Mouse (Mus musculus) limb, embryonic 15.5 days (tissue): ENCODE results near the gene Csf2rb2. TPM values are rescaled to one million over a fixed set of nuclear protein-coding genes. Genes with fewer than 3 reads are reported as not detected.
"Not testable (repeated sequence)": the region's sequence is repeated elsewhere in the genome, so short reads cannot be mapped to it uniquely, and the experiment has no call there.

Source experiments
- ATAC-seq: fragments of 200-750 bp; cut with Nextera tagmentation; 2 replicates; pipeline ENCODE4 v1.8.0; 2017; ENCODE audit warnings: low read depth, moderate TSS enrichment; ENCODE audit not compliant: insufficient number of reproducible peaks, low FRiP score, low TSS enrichment
- H3K27ac ChIP-seq: fragments of 300-500 bp; sonication (generic); 2 replicates; pipeline ENCODE4 v1.5.1; 2015; ENCODE audit warnings: moderate library complexity, mild to moderate bottlenecking, inconsistent platforms
- H3K27me3 ChIP-seq: fragments of 300-500 bp; sonication (generic); 2 replicates; pipeline ENCODE4 v1.6.1; 2015; ENCODE audit warnings: inconsistent platforms
- H3K36me3 ChIP-seq: fragments of 300-500 bp; sonication (generic); 2 replicates; pipeline ENCODE4 v1.6.1; 2015; ENCODE audit warnings: inconsistent platforms
- H3K4me1 ChIP-seq: fragments of 300-500 bp; sonication (generic); 2 replicates; pipeline ENCODE4 v1.6.1; 2015; ENCODE audit warnings: inconsistent platforms
- H3K4me2 ChIP-seq: fragments of 300-500 bp; sonication (generic); 2 replicates; pipeline ENCODE4 v1.6.1; 2015; ENCODE audit warnings: mild to moderate bottlenecking, inconsistent platforms
- H3K4me3 ChIP-seq: fragments of 300-500 bp; sonication (generic); 2 replicates; pipeline ENCODE4 v1.5.1; 2015; ENCODE audit warnings: mild to moderate bottlenecking, inconsistent platforms
- H3K9ac ChIP-seq: fragments of 300-500 bp; sonication (generic); 2 replicates; pipeline ENCODE4 v1.6.1; 2015; ENCODE audit warnings: inconsistent platforms
- H3K9me3 ChIP-seq: fragments of 300-500 bp; sonication (generic); 2 replicates; pipeline ENCODE4 v1.6.1; 2016; ENCODE audit warnings: inconsistent platforms
- WGBS: fragments of 180-500 bp; shearing (Covaris S2); methylation state at CpG from one replicate; pipeline ENCODE4 v1.1.7; 2015; 5-methylcytosine and 5-hydroxymethylcytosine counted together
- polyA plus RNA-seq: library from polyadenylated mRNA; unstranded; fragments of >200 nt; fragmentation: Nextera tagmentation; extraction: Ambion mirVana; gene quantifications from 2 replicates; pipeline ENCODE4 v1.2.1, GENCODE M21; 2015

The Csf2rb2 gene
- polyA plus RNA-seq, 1 experiment from 2014 or later, result 0.70 TPM

DNA sequence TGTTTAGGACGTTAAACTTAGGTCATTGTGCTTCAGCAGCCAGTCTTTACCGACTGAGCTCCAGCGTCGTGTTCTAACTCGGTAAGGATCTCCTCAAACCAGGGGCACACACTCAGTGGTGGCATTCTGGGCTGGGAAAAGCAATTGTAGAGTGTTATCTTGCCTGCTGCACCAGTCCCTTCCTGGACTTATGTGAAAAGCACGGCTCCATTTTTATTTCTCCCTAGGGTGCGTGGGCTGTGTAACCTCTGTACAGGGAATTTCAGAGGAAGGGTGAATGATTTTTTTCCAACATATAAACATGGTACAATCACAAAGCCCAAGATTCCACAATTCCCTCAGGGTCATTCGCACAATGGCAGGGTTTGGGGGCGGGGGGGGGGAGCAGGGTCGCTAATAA lies 38.1 kb downstream of the Csf2rb2 start:
- Histone ChIP-seq H3K4me2 (no peak overlapping the region), H3K27ac (no peak overlapping the region), H3K4me3 (no peak overlapping the region), H3K9ac (no peak overlapping the region), H3K9me3 (no peaks in the 10 kb centered on the region), H3K36me3 (no peaks in the 10 kb centered on the region), H3K4me1 (no peaks in the 10 kb centered on the region), H3K27me3 (no peaks in the 10 kb centered on the region)
- whole genome bisulfite sequencing, result 70% methylated on average over 10 of the region's 10 CpGs
- no peak for ATAC-seq

DNA sequence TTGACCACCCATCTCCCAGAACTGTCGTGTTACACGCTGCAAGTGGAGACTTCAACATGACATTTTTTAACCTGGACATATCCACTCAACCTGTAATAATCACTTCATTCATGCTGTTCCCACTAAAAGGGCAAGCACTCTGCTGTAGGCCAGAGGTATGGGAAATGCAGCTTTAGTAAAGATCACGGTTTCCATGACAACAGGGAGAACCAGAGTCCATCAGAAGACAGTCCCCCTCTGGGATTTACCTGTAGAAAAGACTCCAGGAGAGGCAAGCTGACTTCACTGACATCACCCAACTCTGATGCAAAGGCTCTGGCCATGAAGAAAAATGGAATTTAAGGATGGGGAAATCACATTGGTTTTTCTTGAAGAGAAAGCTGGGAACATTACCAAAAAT lies 42.2 kb downstream of the Csf2rb2 start:
- Histone ChIP-seq H3K36me3 (no peaks in the 10 kb centered on the region), H3K4me3 (no peak overlapping the region), H3K9ac (no peak overlapping the region), H3K27me3 (no peaks in the 10 kb centered on the region), H3K4me1 (no peaks in the 10 kb centered on the region), H3K9me3 (no peaks in the 10 kb centered on the region), H3K27ac (no peak overlapping the region), H3K4me2 (no peak overlapping the region)
- WGBS, result 71% methylated on average over 3 of the region's 3 CpGs
- ATAC-seq, result no peak

DNA sequence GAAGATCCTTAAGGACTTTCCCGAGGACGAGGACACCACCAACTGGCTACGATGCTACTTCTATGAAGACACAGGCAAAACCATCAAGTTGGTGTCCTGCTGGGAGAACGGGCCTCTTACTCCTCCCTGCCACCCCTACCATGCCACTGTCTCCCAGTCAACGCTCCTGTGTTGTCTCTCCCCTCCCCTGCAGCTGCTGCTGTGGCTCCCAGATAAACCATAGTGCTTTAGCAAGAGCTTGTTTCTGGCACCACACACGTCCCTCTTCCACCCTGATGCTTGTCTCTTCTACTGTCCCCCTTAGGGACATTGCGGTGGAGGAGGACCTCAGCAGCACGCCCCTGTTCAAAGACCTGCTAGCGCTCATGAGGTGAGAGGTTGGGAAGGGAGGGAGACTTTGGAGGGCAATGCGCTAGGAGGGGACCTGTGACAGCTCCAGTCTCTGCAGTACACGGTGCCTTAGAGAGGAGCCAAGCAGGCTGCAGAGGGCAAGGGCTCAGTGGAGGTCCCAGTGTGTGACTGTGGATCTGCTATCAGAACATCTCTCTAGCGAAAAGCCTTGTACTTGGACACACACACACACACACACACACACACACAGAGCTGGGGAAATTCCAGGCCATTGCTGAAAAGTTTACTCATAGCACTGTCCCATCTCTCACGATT lies 44.7 kb downstream of the Csf2rb2 start:
- H3K36me3 ChIP-seq, result no peaks in the 10 kb centered on the region
- no peaks in the 10 kb centered on the region for H3K4me1 ChIP-seq
- 61% methylated on average over 13 of the region's 13 CpGs for WGBS
- H3K27me3 ChIP-seq, result 0 out of 2 replicates have a peak, but pooled peaks cover under 1% of the 10 kb centered on the region
- H3K4me2 ChIP-seq, result no peak overlapping the region
- no peak for ATAC-seq
- H3K27ac ChIP-seq, result no peak overlapping the region
- no peak overlapping the region for H3K9ac ChIP-seq
- H3K9me3 ChIP-seq, result no peaks in the 10 kb centered on the region
- no peak overlapping the region for H3K4me3 ChIP-seq

DNA sequence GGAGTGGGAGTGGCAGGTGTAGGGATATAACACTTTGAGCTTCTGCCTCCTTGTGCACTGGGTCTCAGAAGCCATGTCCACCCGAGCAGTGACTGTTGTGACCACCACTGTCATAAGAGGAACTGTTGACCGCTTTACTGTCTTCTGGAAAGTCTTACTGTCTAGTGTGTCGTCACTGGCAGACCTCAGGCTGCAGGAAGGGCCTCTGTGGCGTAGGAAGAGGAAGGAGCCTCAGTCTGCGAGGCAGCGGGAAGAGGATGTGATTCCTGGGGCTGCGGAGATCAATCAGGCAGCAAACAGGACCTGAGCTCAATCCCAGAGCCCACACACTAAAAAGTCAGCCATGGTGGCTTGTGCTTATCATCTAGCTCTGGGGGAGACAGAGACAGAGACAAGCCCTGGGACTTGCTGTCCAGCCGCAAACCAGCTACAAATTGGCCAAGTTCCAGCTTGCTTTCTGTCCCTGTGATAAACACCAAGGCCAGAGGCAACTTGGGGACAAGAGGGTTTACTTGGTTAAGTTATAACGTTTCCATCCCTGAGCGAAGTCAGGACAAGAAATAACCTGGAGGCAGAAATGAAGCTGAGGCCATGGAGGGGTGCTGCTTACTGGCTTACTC lies 47.2 kb downstream of the Csf2rb2 start:
- H3K27me3 ChIP-seq, result peaks cover 23% of the 10 kb centered on the region
- no peak overlapping the region for H3K4me3 ChIP-seq
- H3K4me1 ChIP-seq, result no peaks in the 10 kb centered on the region
- ATAC-seq, result no peak
- H3K27ac ChIP-seq, result no peak overlapping the region
- H3K4me2 ChIP-seq, result no peak overlapping the region
- H3K36me3 ChIP-seq, result no peaks in the 10 kb centered on the region
- WGBS, result 74% methylated on average over 10 of the region's 10 CpGs
- no peaks in the 10 kb centered on the region for H3K9me3 ChIP-seq
- no peak overlapping the region for H3K9ac ChIP-seq

DNA sequence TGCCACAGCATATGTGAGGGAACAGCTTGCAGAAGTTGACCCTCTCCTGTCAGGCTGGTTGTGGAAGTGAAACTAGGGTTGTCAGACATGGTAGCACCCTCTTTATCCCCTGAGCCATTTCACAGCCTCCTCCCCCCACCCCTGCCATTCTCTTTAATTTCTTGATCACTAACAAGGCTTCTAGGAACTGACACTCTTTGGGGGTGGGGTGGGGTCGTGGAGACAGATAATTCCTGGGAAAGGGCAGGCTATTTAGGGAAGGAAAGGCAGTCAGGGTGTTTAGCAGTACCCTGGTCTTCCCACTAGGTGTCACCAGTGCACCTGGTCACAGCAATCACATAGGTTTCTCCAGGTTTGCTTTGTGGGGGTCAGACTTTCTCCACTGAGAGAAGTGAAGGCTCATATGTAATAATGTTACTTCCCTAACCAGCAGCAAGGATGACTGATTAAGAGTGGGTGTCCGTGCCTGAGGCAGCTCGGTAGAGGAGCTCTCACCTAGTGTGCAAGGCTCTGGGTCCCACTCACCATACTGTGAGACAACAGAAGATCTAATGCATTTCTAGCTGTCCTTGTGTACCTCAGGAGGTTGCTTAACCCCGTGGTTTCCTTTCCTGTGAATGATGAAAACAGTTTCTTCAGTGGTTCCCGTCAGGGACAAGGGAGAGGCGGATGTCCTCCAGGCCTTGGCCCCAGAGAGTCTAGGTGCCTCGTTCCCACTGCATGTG lies 48.0 kb downstream of the Csf2rb2 start:
- Histone ChIP-seq H3K9ac (no peak overlapping the region), H3K4me2 (no peak overlapping the region), H3K27me3 (peaks cover 26% of the 10 kb centered on the region), H3K4me3 (no peak overlapping the region), H3K9me3 (no peaks in the 10 kb centered on the region), H3K4me1 (no peaks in the 10 kb centered on the region), H3K36me3 (no peaks in the 10 kb centered on the region), H3K27ac (no peak overlapping the region)
- no peak for ATAC-seq
- WGBS, result 35% methylated on average over 7 of the region's 7 CpGs

DNA sequence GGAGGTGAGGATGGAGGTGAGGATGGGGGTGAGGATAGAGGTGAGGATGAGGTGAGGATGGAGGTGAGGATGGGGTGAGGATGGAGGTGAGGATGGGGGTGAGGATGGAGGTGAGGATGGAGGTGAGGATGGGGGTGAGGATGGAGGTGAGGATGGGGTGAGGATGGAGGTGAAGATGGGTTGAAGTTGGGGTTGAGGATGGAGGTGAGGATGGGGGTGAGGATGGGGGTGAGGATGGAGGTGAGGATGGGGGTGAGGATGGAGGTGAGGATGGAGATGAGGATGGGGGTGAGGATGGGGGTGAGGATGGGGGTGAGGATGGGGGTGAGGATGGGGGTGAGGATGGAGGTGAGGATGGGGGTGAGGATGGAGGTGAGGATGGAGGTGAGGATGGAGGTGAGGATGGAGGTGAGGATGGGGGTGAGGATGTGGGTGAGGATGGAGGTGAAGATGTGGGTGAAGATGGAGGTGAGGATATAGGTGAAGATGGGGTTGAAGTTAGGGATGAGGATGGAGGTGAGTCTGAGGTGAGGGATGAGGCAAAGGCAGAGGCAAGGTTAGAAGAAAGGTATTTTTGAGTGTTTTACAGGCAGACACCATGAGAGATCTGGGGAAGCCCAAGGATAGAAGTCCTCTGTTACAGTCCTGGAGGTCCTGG lies 48.8 kb downstream of the Csf2rb2 start:
- H3K4me1 ChIP-seq, H3K4me3 ChIP-seq, H3K9ac ChIP-seq, H3K4me2 ChIP-seq, H3K27ac ChIP-seq, H3K9me3 ChIP-seq, ATAC-seq, H3K36me3 ChIP-seq: not testable (repeated sequence)
- peaks cover 26% of the 10 kb centered on the region for H3K27me3 ChIP-seq

DNA sequence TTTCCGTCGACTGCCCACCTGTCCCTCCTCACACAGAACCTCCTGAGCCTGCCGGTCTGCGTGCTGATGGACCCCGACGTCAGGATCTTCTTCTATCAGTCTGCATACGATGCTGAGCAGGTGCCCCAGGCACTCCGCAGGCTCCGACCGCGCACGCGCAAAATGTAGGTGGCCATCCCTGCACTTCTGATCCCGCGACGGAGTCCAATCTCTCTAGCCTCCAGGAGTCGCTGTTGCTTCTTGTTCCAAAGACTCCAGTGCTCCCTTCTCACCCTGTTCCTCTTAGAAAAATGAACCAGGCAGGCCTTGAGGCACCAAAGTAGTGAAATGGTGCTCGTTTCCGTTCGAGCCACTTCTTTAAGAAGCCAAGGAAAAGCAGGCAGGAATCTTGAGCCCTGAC lies 50.8 kb downstream of the Csf2rb2 start:
- Histone ChIP-seq H3K4me3 (no peak overlapping the region), H3K9me3 (no peaks in the 10 kb centered on the region), H3K27ac (no peak overlapping the region), H3K9ac (no peak overlapping the region), H3K36me3 (no peaks in the 10 kb centered on the region), H3K4me1 (no peaks in the 10 kb centered on the region), H3K27me3 (peaks cover 26% of the 10 kb centered on the region), H3K4me2 (no peak overlapping the region)
- ATAC-seq, result no peak
- WGBS, result 31% methylated on average over 20 of the region's 20 CpGs

DNA sequence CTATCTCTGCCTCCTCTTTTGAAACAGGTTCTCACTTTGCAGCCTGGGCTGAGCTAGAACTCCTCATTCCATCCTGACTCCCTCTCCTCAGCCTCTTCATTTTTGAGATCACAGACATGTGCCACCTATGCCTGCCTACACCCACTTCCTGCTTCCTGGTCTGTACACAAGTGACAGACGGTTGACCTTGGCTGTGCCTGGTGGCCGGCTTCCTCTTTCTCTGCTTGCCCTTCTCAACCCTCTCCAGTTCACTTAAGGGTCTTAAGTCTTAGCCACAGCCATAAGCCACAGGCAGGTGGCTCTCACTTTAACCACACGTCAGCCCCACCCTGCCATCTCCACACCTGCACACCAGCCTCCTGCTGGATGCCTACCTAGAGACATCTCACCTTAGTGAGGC lies 57.1 kb downstream of the Csf2rb2 start:
- no peak overlapping the region for H3K4me2 ChIP-seq
- H3K4me1 ChIP-seq, result 0 out of 2 replicates have a peak, but pooled peaks cover 6% of the 10 kb centered on the region
- peaks cover 4% of the 10 kb centered on the region; the same call in 1 of the 2 replicates for H3K27me3 ChIP-seq
- no peak overlapping the region for H3K9ac ChIP-seq
- WGBS, result 62% methylated on average over 3 of the region's 3 CpGs
- no peak overlapping the region for H3K4me3 ChIP-seq
- H3K9me3 ChIP-seq, result no peaks in the 10 kb centered on the region
- H3K36me3 ChIP-seq, result no peaks in the 10 kb centered on the region
- no peak overlapping the region for H3K27ac ChIP-seq
- no peak for ATAC-seq

DNA sequence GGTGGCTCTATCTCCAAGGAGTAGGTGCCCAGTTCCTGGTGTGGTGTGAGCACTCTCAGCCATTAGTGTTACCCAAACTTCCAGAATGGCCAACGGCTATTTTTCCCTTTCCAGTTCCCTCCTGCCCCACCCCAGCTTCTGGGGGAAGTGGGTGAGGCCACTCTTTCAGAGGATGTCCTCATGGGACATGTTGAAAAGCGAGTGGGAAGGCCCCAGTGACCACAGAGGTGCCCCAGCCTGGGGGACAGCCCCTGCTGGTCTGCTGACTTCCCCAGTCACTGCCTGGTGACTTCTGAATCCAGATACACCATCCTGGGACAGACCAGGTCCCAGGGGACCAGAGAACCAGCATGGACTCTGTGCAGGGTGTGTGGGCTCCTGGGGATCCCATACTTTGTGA lies 57.9 kb downstream of the Csf2rb2 start:
- Histone ChIP-seq H3K9ac (no peak overlapping the region), H3K9me3 (no peaks in the 10 kb centered on the region), H3K4me2 (no peak overlapping the region), H3K27ac (no peak overlapping the region), H3K27me3 (no peaks in the 10 kb centered on the region), H3K36me3 (no peaks in the 10 kb centered on the region), H3K4me1 (0 out of 2 replicates have a peak, but pooled peaks cover 6% of the 10 kb centered on the region), H3K4me3 (no peak overlapping the region)
- 58% methylated on average over 2 of the region's 2 CpGs for WGBS
- no peak for ATAC-seq

DNA sequence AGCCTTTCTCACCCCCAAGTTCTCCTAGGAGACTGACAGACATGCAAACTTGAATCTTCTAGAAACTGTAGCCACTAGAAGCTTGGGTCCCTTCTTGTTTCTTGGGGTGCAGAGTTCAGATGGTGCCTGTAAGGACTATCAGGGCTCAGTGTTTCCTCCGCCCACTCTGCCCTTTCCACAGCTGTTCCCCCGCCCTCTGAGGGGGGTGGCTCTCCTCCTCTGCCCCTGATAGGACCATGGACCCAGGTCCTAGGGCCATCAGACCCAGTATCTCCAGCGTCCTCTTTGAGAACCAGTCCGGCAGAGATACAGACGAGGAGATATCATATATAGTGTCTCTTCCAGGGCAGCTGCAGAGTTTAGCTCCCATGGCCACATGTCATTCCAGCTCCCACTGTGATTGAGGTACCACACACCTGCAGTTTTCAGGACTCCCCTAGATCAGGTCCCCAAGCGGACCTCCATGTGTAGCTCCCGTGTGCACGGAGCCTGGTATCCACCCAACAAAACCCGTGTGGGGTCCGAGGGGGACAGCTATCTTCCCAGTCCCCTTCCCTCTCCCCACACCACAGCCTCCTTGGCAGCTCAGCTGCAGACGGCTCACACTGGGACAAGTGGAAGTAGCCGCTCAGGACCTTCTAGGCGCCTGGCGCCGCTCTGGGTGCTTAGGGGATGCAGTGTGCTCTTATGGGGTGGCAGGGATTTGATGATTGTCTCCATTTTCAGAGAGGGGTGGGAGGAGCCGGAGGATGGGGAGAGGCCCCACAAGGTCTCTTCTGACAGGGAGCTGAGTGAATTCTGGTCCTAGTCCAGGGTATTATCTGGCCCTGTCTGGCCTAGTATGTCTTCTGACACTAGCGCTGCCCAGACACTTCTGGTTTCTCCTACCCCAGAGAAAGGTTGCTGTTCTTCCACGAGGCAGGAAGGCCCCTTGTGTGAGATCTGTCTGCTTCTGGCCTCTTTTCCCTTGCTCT lies 59.1 kb downstream of the Csf2rb2 start:
- WGBS, result 72% methylated on average over 18 of the region's 18 CpGs
- no peaks in the 10 kb centered on the region for H3K9me3 ChIP-seq
- no peak for ATAC-seq

More for the DNA sequence above, 59.1 kb downstream of the Csf2rb2 start:
- Histone ChIP-seq H3K4me2 (no peak overlapping the region), H3K36me3 (no peaks in the 10 kb centered on the region), H3K27me3 (no peaks in the 10 kb centered on the region), H3K9ac (no peak overlapping the region), H3K4me3 (no peak overlapping the region), H3K4me1 (0 out of 2 replicates have a peak, but pooled peaks cover 6% of the 10 kb centered on the region), H3K27ac (no peak overlapping the region)
